Mouse (Mus musculus): ENCODE results near the gene Bckdha. TPM values are rescaled to one million over a fixed set of nuclear protein-coding genes. Genes with fewer than 3 reads are reported as not detected.

Gene Bckdha
- total RNA-seq, 1 experiment from 2014 or later: 34.4 TPM

GRCm38 (mm10) chr7:25684659-25685058, 25.9 kb upstream of the Bckdha start:
- no peak for ATAC-seq (ENCODE audit: extremely low read depth, insufficient number of reproducible peaks, low FRiP score, poor library complexity, severe bottlenecking)

GRCm38 (mm10) chr7:25683474-25684180, 24.8 kb upstream of the Bckdha start:
- ATAC-seq (ENCODE audit: extremely low read depth, insufficient number of reproducible peaks, low FRiP score, poor library complexity, severe bottlenecking): peak; percentile 44

- ATAC-seq (ENCODE audit: extremely low read depth, insufficient number of reproducible peaks, low FRiP score, poor library complexity, severe bottlenecking): no peak
Measured at GRCm38 (mm10) chr7:25681341-25682231, 22.8 kb upstream of the Bckdha start.

GRCm38 (mm10) chr7:25680514-25681258, 21.9 kb upstream of the Bckdha start, which contains the start of gene B9d2:
B9d2 (plus strand) TSS chr7:25680780.
- peak; percentile 79 for ATAC-seq (ENCODE audit: extremely low read depth, insufficient number of reproducible peaks, low FRiP score, poor library complexity, severe bottlenecking)

- no peak for ATAC-seq (ENCODE audit: extremely low read depth, insufficient number of reproducible peaks, low FRiP score, poor library complexity, severe bottlenecking)
Measured at GRCm38 (mm10) chr7:25679971-25680370, 21.2 kb upstream of the Bckdha start.

GRCm38 (mm10) chr7:25677013-25677412, 18.2 kb upstream of the Bckdha start:
- ATAC-seq (ENCODE audit: extremely low read depth, insufficient number of reproducible peaks, low FRiP score, poor library complexity, severe bottlenecking): no peak

- ATAC-seq (ENCODE audit: extremely low read depth, insufficient number of reproducible peaks, low FRiP score, poor library complexity, severe bottlenecking): no peak
Measured at GRCm38 (mm10) chr7:25676085-25676781, 17.5 kb upstream of the Bckdha start.

- ATAC-seq (ENCODE audit: extremely low read depth, insufficient number of reproducible peaks, low FRiP score, poor library complexity, severe bottlenecking): no peak
Measured at GRCm38 (mm10) chr7:25675405-25675804, 16.6 kb upstream of the Bckdha start.

- ATAC-seq (ENCODE audit: extremely low read depth, insufficient number of reproducible peaks, low FRiP score, poor library complexity, severe bottlenecking): peak; percentile 25; the same call in 1 of the 2 replicates
Measured at GRCm38 (mm10) chr7:25674719-25675300, 16.0 kb upstream of the Bckdha start, which contains the start of gene Tmem91. Tmem91 (minus strand) TSS chr7:25675166.

GRCm38 (mm10) chr7:25674297-25674696, 15.5 kb upstream of the Bckdha start:
- ATAC-seq (ENCODE audit: extremely low read depth, insufficient number of reproducible peaks, low FRiP score, poor library complexity, severe bottlenecking): no peak

- ATAC-seq (ENCODE audit: extremely low read depth, insufficient number of reproducible peaks, low FRiP score, poor library complexity, severe bottlenecking): no peak
Measured at GRCm38 (mm10) chr7:25672442-25672841, 13.7 kb upstream of the Bckdha start.

- no peak for ATAC-seq (ENCODE audit: extremely low read depth, insufficient number of reproducible peaks, low FRiP score, poor library complexity, severe bottlenecking)
Measured at GRCm38 (mm10) chr7:25671686-25672085, 12.9 kb upstream of the Bckdha start.

GRCm38 (mm10) chr7:25670096-25670495, 11.3 kb upstream of the Bckdha start:
- no peak for ATAC-seq (ENCODE audit: extremely low read depth, insufficient number of reproducible peaks, low FRiP score, poor library complexity, severe bottlenecking)

- ATAC-seq (ENCODE audit: extremely low read depth, insufficient number of reproducible peaks, low FRiP score, poor library complexity, severe bottlenecking): no peak
Measured at GRCm38 (mm10) chr7:25669631-25670030, 10.8 kb upstream of the Bckdha start.

GRCm38 (mm10) chr7:25669158-25669557, 10.4 kb upstream of the Bckdha start:
- ATAC-seq (ENCODE audit: extremely low read depth, insufficient number of reproducible peaks, low FRiP score, poor library complexity, severe bottlenecking): no peak

- no peak for ATAC-seq (ENCODE audit: extremely low read depth, insufficient number of reproducible peaks, low FRiP score, poor library complexity, severe bottlenecking)
Measured at GRCm38 (mm10) chr7:25666381-25666780, 7.6 kb upstream of the Bckdha start.

- ATAC-seq (ENCODE audit: extremely low read depth, insufficient number of reproducible peaks, low FRiP score, poor library complexity, severe bottlenecking): no peak
Measured at GRCm38 (mm10) chr7:25657785-25658184, 996 bp downstream of the Bckdha start.
